Mouse (Mus musculus) MEL (cell line): ENCODE results near the gene Bcl7c. TPM values are rescaled to one million over a fixed set of nuclear protein-coding genes. Genes with fewer than 3 reads are reported as not detected.

Source experiments
- DNase-seq: peaks from one replicate; pipeline ENCODE4 v3.0.0; 2011; ENCODE audit warnings: low read depth, low spot score
- H3K27ac ChIP-seq: 2 replicates; pipeline ENCODE4 v1.5.1; 2012; ENCODE audit warnings: low read depth, mild to moderate bottlenecking, control low read depth, low read length, moderate library complexity; ENCODE audit not compliant: control insufficient read depth
- H3K27me3 ChIP-seq, 2 experiments: fragments of 150-350 bp in 1 of 2; sonication (generic) in 1 of 2; 2 replicates each; pipeline ENCODE4 v1.6.1; 2012; ENCODE audit warnings: low read length in 2 of 2, mild to moderate bottlenecking in 2 of 2, improper control_type of control experiment in 1 of 2, moderate library complexity in 1 of 2; ENCODE audit not compliant: insufficient read depth in 2 of 2, control insufficient read depth in 1 of 2
- H3K36me3 ChIP-seq, 2 experiments: 2 replicates each; pipeline ENCODE4 v1.6.1; 2012 to 2014; ENCODE audit warnings: low read length in 2 of 2, improper control_type of control experiment in 1 of 2, inconsistent platforms in 1 of 2, mild to moderate bottlenecking in 1 of 2; ENCODE audit not compliant: insufficient read depth in 2 of 2, control insufficient read depth in 1 of 2
- H3K4me1 ChIP-seq, 2 experiments: fragments of 150-350 bp in 1 of 2; sonication (generic) in 1 of 2; 2 replicates each; pipeline ENCODE4 v1.6.1; 2012; ENCODE audit warnings: low read length in 2 of 2, improper control_type of control experiment in 1 of 2, mild to moderate bottlenecking in 1 of 2; ENCODE audit not compliant: insufficient read depth in 2 of 2, control insufficient read depth in 1 of 2
- H3K4me3 ChIP-seq, 2 experiments: fragments of 150-350 bp in 1 of 2; sonication (generic) in 1 of 2; 2 replicates each; pipeline ENCODE4 v1.5.1; 2012; ENCODE audit warnings: low read depth in 2 of 2, low read length in 2 of 2, mild to moderate bottlenecking in 2 of 2, moderate library complexity in 2 of 2, control low read depth in 1 of 2, improper control_type of control experiment in 1 of 2; ENCODE audit not compliant: control insufficient read depth in 1 of 2, insufficient read depth in 1 of 2
- H3K79me2 ChIP-seq: 2 replicates; pipeline ENCODE4 v1.6.1; 2012; ENCODE audit warnings: mild to moderate bottlenecking, low read length, moderate library complexity; ENCODE audit not compliant: control insufficient read depth, poor library complexity, insufficient read depth
- H3K9ac ChIP-seq: 2 replicates; pipeline ENCODE4 v1.6.1; 2012; ENCODE audit warnings: low read depth, mild to moderate bottlenecking, control low read depth, low read length, moderate library complexity; ENCODE audit not compliant: control insufficient read depth, poor library complexity, severe bottlenecking
- H3K9me3 ChIP-seq: fragments of 150-350 bp; sonication (generic); replicated peaks from 2 replicates; pipeline ENCODE4 v1.6.1; 2012; ENCODE audit warnings: mild to moderate bottlenecking, low read length, improper control_type of control experiment, moderate library complexity; ENCODE audit not compliant: insufficient read depth
- BHLHE40 ChIP-seq: IDR thresholded peaks from 2 replicates; pipeline ENCODE4 v1.6.1; 2012; ENCODE audit warnings: low read depth, mild to moderate bottlenecking, inconsistent platforms, low read length, improper control_type of control experiment, borderline replicate concordance
- CTCF ChIP-seq, 3 experiments: IDR thresholded peaks in 2 of 3; conservative IDR thresholded peaks in 1 of 3; 2 replicates each; pipeline ENCODE4 v1.5.1; 2011 to 2012; ENCODE audit warnings: low read length in 3 of 3, low read depth in 2 of 3, mild to moderate bottlenecking in 2 of 3, improper control_type of control experiment in 1 of 3, inconsistent platforms in 1 of 3, mixed read lengths in 1 of 3, moderate library complexity in 1 of 3; ENCODE audit not compliant: control insufficient read depth in 1 of 3, insufficient read depth in 1 of 3, poor library complexity in 1 of 3, severe bottlenecking in 1 of 3
- ELF1 ChIP-seq: IDR thresholded peaks from 2 replicates; pipeline ENCODE4 v1.6.1; 2014; ENCODE audit warnings: low read depth, mild to moderate bottlenecking, inconsistent platforms, low read length, improper control_type of control experiment, moderate library complexity
- GABPA ChIP-seq: IDR thresholded peaks from 2 replicates; pipeline ENCODE4 v1.6.1; 2012; ENCODE audit warnings: low read depth, mild to moderate bottlenecking, inconsistent platforms, low read length, improper control_type of control experiment, moderate library complexity
- MAX ChIP-seq: IDR thresholded peaks from 2 replicates; pipeline ENCODE4 v1.6.1; 2011; ENCODE audit warnings: low read length, improper control_type of control experiment
- MEF2A ChIP-seq: IDR thresholded peaks from 2 replicates; pipeline ENCODE4 v1.6.1; 2014; ENCODE audit warnings: low read depth, mild to moderate bottlenecking, inconsistent platforms, low read length, improper control_type of control experiment; ENCODE audit not compliant: poor library complexity, insufficient replicate concordance, severe bottlenecking; ENCODE audit errors: extremely low read depth
- MXI1 ChIP-seq: IDR thresholded peaks from 2 replicates; pipeline ENCODE4 v1.6.1; 2011; ENCODE audit warnings: mild to moderate bottlenecking, low read depth, low read length, improper control_type of control experiment
- MYC ChIP-seq: IDR thresholded peaks from 2 replicates; pipeline ENCODE4 v1.6.1; 2011; ENCODE audit warnings: low read depth, mild to moderate bottlenecking, low read length, improper control_type of control experiment, moderate library complexity
- NELFE ChIP-seq: IDR thresholded peaks from 2 replicates; pipeline ENCODE4 v1.6.1; 2011; ENCODE audit warnings: low read depth, low read length, improper control_type of control experiment
- NRF1 ChIP-seq: IDR thresholded peaks from 2 replicates; pipeline ENCODE4 v1.6.1; 2014; ENCODE audit warnings: low read depth, mild to moderate bottlenecking, inconsistent platforms, low read length, improper control_type of control experiment, moderate library complexity; ENCODE audit not compliant: poor library complexity, insufficient read depth, severe bottlenecking
- POLR2A ChIP-seq, 2 experiments: IDR thresholded peaks; 2 replicates each; pipeline ENCODE4 v1.6.1; 2011 to 2012; ENCODE audit warnings: low read length in 2 of 2, mild to moderate bottlenecking in 2 of 2, control low read depth in 1 of 2, improper control_type of control experiment in 1 of 2, low read depth in 1 of 2, moderate library complexity in 1 of 2; ENCODE audit not compliant: control insufficient read depth in 1 of 2, insufficient read depth in 1 of 2, poor library complexity in 1 of 2
- RCOR1 ChIP-seq: IDR thresholded peaks from 2 replicates; pipeline ENCODE4 v1.6.1; 2012; ENCODE audit warnings: low read depth, mild to moderate bottlenecking, inconsistent platforms, low read length, improper control_type of control experiment
- TBP ChIP-seq: IDR thresholded peaks from 2 replicates; pipeline ENCODE4 v1.8.0; 2011; ENCODE audit warnings: low read depth, low read length, improper control_type of control experiment
- TCF12 ChIP-seq: IDR thresholded peaks from 2 replicates; pipeline ENCODE4 v1.6.1; 2014; ENCODE audit warnings: low read depth, mild to moderate bottlenecking, inconsistent platforms, low read length, improper control_type of control experiment, moderate library complexity
- USF1 ChIP-seq: IDR thresholded peaks from 2 replicates; pipeline ENCODE4 v1.6.1; 2014; ENCODE audit warnings: low read depth, mild to moderate bottlenecking, inconsistent platforms, low read length, improper control_type of control experiment, moderate library complexity
- USF2 ChIP-seq, 2 experiments: IDR thresholded peaks; 2 replicates each; pipeline ENCODE4 v1.6.1; 2011 to 2012; ENCODE audit warnings: improper control_type of control experiment in 2 of 2, low read length in 2 of 2, borderline replicate concordance in 1 of 2, inconsistent platforms in 1 of 2, low read depth in 1 of 2, mild to moderate bottlenecking in 1 of 2; ENCODE audit not compliant: insufficient read depth in 1 of 2
- ZC3H11A ChIP-seq: IDR thresholded peaks from 2 replicates; pipeline ENCODE4 v1.6.1; 2012; ENCODE audit warnings: low read depth, mild to moderate bottlenecking, inconsistent platforms, low read length, improper control_type of control experiment
- ZMIZ1 ChIP-seq: IDR thresholded peaks from 2 replicates; pipeline ENCODE4 v1.6.1; 2012; ENCODE audit warnings: low read depth, mild to moderate bottlenecking, inconsistent platforms, low read length, improper control_type of control experiment, moderate library complexity
- ZNF384 ChIP-seq: IDR thresholded peaks from 2 replicates; pipeline ENCODE4 v1.6.1; 2012; ENCODE audit warnings: low read depth, mild to moderate bottlenecking, inconsistent platforms, low read length, improper control_type of control experiment
- polyA plus RNA-seq, 2 experiments: library from polyadenylated mRNA; stranded (reverse) in 1 of 2; unstranded in 1 of 2; fragments of >175 nt in 1 of 2; fragments of >200 nt in 1 of 2; gene quantifications; 2 replicates each; pipeline versions ENCODE4 v1.2.1 to v1.2.4; 2012; ENCODE audit warnings: low replicate concordance in 2 of 2, low read depth in 1 of 2; ENCODE audit not compliant: insufficient read length in 2 of 2, insufficient read depth in 1 of 2, missing spikeins in 1 of 2
- total RNA-seq: library from RNA; depleted of rRNA; stranded (reverse); fragments of 300-350 nt; gene quantifications from 2 replicates; pipeline ENCODE4 v1.2.3, GENCODE M21; 2012

Bcl7c gene
- total and polyA plus RNA-seq, 3 experiments, result 72.4 to 98.4 TPM; not detected in 1

GRCm38 (mm10) chr7:127707045-127707956 is 1.4 kb downstream of the Bcl7c start:
- DNase-seq, result no peak
- Histone ChIP-seq H3K36me3 (peaks cover 0 to 6% of the 10 kb centered on the region in 2 experiments; a peak in 2 of 4 replicates), H3K27me3 (no peaks in the 10 kb centered on the region), H3K4me1 (peaks cover 4 to 13% of the 10 kb centered on the region in 2 experiments), H3K27ac (peak overlapping the region; percentile 83), H3K9me3 (no peaks in the 10 kb centered on the region), H3K9ac (peak overlapping the region; percentile 84), H3K4me3 (peak overlapping the region; percentile 75 to 76), H3K79me2 (peaks cover 5% of the 10 kb centered on the region)
- TF ChIP-seq ZC3H11A (no peak), ZMIZ1 (no peak), MXI1 (no peak), NRF1 (no peak)

GRCm38 (mm10) chr7:127705706-127706105 is 3.0 kb downstream of the Bcl7c start:
- no peaks in the 10 kb centered on the region for H3K9me3 ChIP-seq
- no peaks in the 10 kb centered on the region for H3K27me3 ChIP-seq
- H3K36me3 ChIP-seq, result peaks cover 0 to 6% of the 10 kb centered on the region in 2 experiments; a peak in 2 of 4 replicates
- peaks cover 8 to 12% of the 10 kb centered on the region in 2 experiments for H3K4me1 ChIP-seq
- no peak overlapping the region for H3K9ac ChIP-seq
- no peak for DNase-seq
- no peak overlapping the region for H3K4me3 ChIP-seq
- peaks cover 5% of the 10 kb centered on the region for H3K79me2 ChIP-seq
- no peak for TF ChIP-seq USF2 (IDR thresholded peaks at IDR 0.05; ENCODE audit: borderline replicate concordance in 1 of 2, insufficient read depth in 1 of 2, low read depth in 1 of 2, low read length in 2 of 2)
- no peak for TF ChIP-seq TBP
- no peak for TF ChIP-seq ZMIZ1
- no peak for TF ChIP-seq BHLHE40
- TF ChIP-seq ZNF384, result no peak
- TF ChIP-seq NELFE, result no peak
- no peak for TF ChIP-seq USF1
- TF ChIP-seq MYC, result no peak
- TF ChIP-seq MEF2A, result no peak
- TF ChIP-seq RCOR1, result no peak
- TF ChIP-seq GABPA, result no peak
- no peak for TF ChIP-seq TCF12
- TF ChIP-seq POLR2A (IDR thresholded peaks at IDR 0.05; ENCODE audit: control insufficient read depth in 1 of 2, insufficient read depth in 1 of 2, low read depth in 1 of 2, low read length in 2 of 2, poor library complexity in 1 of 2), result no peak
- no peak for TF ChIP-seq ELF1
- no peak for TF ChIP-seq MAX
- no peak for TF ChIP-seq CTCF (IDR thresholded peaks at IDR 0.05 in 2 of 3, conservative IDR thresholded peaks at IDR 0.05 in 1 of 3; ENCODE audit: control insufficient read depth in 1 of 3, insufficient read depth in 1 of 3, low read depth in 2 of 3, low read length in 3 of 3, poor library complexity in 1 of 3, severe bottlenecking in 1 of 3)
- H3K27ac ChIP-seq, result no peak overlapping the region
